Mouse (Mus musculus) liver, embryonic 14.5 days (tissue): ENCODE measurements around the gene Col4a1.

Experiments used
- CTCF ChIP-seq: IDR thresholded peaks from 2 replicates; pipeline ENCODE4 v1.5.1; 2016; ENCODE audit warnings: antibody characterized with exemption, low read depth, control low read depth
- EP300 ChIP-seq: IDR thresholded peaks from 2 replicates; pipeline ENCODE4 v1.6.1; 2016; ENCODE audit warnings: antibody characterized with exemption, low read depth

- TF ChIP-seq EP300 = no peak
- no peak for TF ChIP-seq CTCF
Observed at GRCm38 (mm10) chr8:11314613-11315012, 2.0 kb upstream of the Col4a1 start.
